Comparison of ENCODE assay signal across 8 mouse cellular contexts in genomic region chr5:90931911-90932310, GRCm38 (mm10). TPM values are rescaled to one million over a fixed set of nuclear protein-coding genes. Genes with fewer than 3 reads are reported as not detected.
DNase-seq lines count a peak whose midpoint lies in the region; ATAC-seq and TF ChIP-seq lines count a peak whose summit lies in the region.

No protein-coding gene starts in this region.

- no peak for TF ChIP-seq POLR2A in kidney, adult 2 months (IDR thresholded peaks at IDR 0.05; ENCODE audit: low read depth, low read length)
- TF ChIP-seq POLR2A in bone marrow macrophage, adult 2 months (IDR thresholded peaks at IDR 0.05; ENCODE audit: borderline replicate concordance, low read depth, low read length) = no peak

- DNase-seq in kidney, adult 2 months = no peak
- no peak for DNase-seq in kidney, adult 9 months
- no peak for DNase-seq in adrenal gland, postnatal 25 days
- DNase-seq in layer of hippocampus, postnatal 36 days = no peak
- DNase-seq in right cerebral cortex, postnatal 10 days (ENCODE audit: low spot score in 2 of 2) = no peak

- peaks cover 4% of the 10 kb centered on the region; the same call in 1 of the 2 replicates for H3K4me1 ChIP-seq in kidney, adult 2 months (ENCODE audit: control insufficient read depth, insufficient read depth, low read length)
- peaks cover 24% of the 10 kb centered on the region for H3K4me1 ChIP-seq in bone marrow macrophage, adult 2 months (ENCODE audit: control insufficient read depth, insufficient read depth, low read length)
- H3K4me1 ChIP-seq in hindbrain, embryonic 13.5 days (replicated peaks) = peaks cover 17% of the 10 kb centered on the region
- H3K4me1 ChIP-seq in midbrain, embryonic 12.5 days = peaks cover 9% of the 10 kb centered on the region

- H3K27ac ChIP-seq in kidney, adult 2 months (ENCODE audit: insufficient read depth, low read depth, low read length) = peak overlapping the region; percentile 58
- no peak overlapping the region for H3K27ac ChIP-seq in bone marrow macrophage, adult 2 months (ENCODE audit: insufficient read depth, low read depth, low read length)
- H3K27ac ChIP-seq in hindbrain, embryonic 13.5 days = peak overlapping the region; percentile 99
- H3K27ac ChIP-seq in midbrain, embryonic 12.5 days (replicated peaks) = peak overlapping the region; percentile 98

- TF ChIP-seq CTCF in kidney, adult 2 months (conservative IDR thresholded peaks at IDR 0.05; ENCODE audit: insufficient read depth, insufficient read length, low read depth, low read length) = no peak
- TF ChIP-seq CTCF in bone marrow macrophage, adult 2 months (IDR thresholded peaks at IDR 0.05; ENCODE audit: low read depth, low read length) = no peak

- no peaks in the 10 kb centered on the region for H3K27me3 ChIP-seq in kidney, adult 2 months (replicated peaks; ENCODE audit: control insufficient read depth, insufficient read depth, low read length)
- H3K27me3 ChIP-seq in hindbrain, embryonic 13.5 days = no peaks in the 10 kb centered on the region
- no peaks in the 10 kb centered on the region for H3K27me3 ChIP-seq in midbrain, embryonic 12.5 days

- 0 out of 2 replicates have a peak, but pooled peaks have one; percentile 14 for ATAC-seq in hindbrain, embryonic 13.5 days (ENCODE audit: low FRiP score)
- ATAC-seq in midbrain, embryonic 12.5 days (ENCODE audit: low FRiP score, low read depth) = 0 out of 2 replicates have a peak, but pooled peaks have one; percentile 5

- no peaks in the 10 kb centered on the region for H3K36me3 ChIP-seq in kidney, adult 2 months (ENCODE audit: control insufficient read depth, insufficient read depth, low read length)
- H3K36me3 ChIP-seq in hindbrain, embryonic 13.5 days = peaks cover 5% of the 10 kb centered on the region; the same call in 1 of the 2 replicates
- peaks cover 17% of the 10 kb centered on the region for H3K36me3 ChIP-seq in midbrain, embryonic 12.5 days

- 22% methylated on average over 6 of the region's 6 CpGs for WGBS in kidney, adult 2 months
- WGBS in hindbrain, embryonic 13.5 days = 4% methylated on average over 6 of the region's 6 CpGs
- WGBS in midbrain, embryonic 12.5 days = 8% methylated on average over 6 of the region's 6 CpGs

- peak overlapping the region; percentile 54 for H3K4me2 ChIP-seq in hindbrain, embryonic 13.5 days
- H3K4me2 ChIP-seq in midbrain, embryonic 12.5 days (replicated peaks) = peak overlapping the region; percentile 63

- peak overlapping the region; percentile 89 for H3K4me3 ChIP-seq in kidney, adult 2 months (ENCODE audit: insufficient read depth, low read depth, low read length)
- H3K4me3 ChIP-seq in bone marrow macrophage, adult 2 months (ENCODE audit: insufficient read depth, low read length) = peak overlapping the region; percentile 70
- H3K4me3 ChIP-seq in hindbrain, embryonic 13.5 days = peak overlapping the region; percentile 75
- H3K4me3 ChIP-seq in midbrain, embryonic 12.5 days = peak overlapping the region; percentile 66

- no peaks in the 10 kb centered on the region for H3K9me3 ChIP-seq in hindbrain, embryonic 13.5 days
- no peaks in the 10 kb centered on the region for H3K9me3 ChIP-seq in midbrain, embryonic 12.5 days

- peak overlapping the region; percentile 99 for H3K9ac ChIP-seq in hindbrain, embryonic 13.5 days
- peak overlapping the region; percentile 96 for H3K9ac ChIP-seq in midbrain, embryonic 12.5 days (replicated peaks)

RNA-seq across cellular contexts. Expression of gene Mthfd2l, which starts 1.0 kb away (rescaled TPM):
- polyA plus RNA-seq in kidney, adult 2 months (2012; rRNA removed) = 23.4 and 45.0 TPM in 2 replicates
- polyA plus RNA-seq in bone marrow macrophage, adult 2 months (2012; ENCODE audit: insufficient read depth, insufficient read length, missing spikeins) = 8.1 and 9.0 TPM in 2 replicates
- 77.7 and 87.5 TPM in 2 replicates for polyA plus RNA-seq in hindbrain, embryonic 13.5 days (2015; fragmentation: Nextera tagmentation; extraction: Ambion mirVana)
- polyA plus RNA-seq in midbrain, embryonic 12.5 days (2016; fragmentation: Nextera tagmentation; extraction: Ambion mirVana) = 110 and 116 TPM in 2 replicates
- total RNA-seq in adrenal gland, postnatal 25 days (2021) = 12.4 and 18.7 TPM in 2 replicates
- 10 to 100 TPM; 18.8 to 21.8 TPM for total RNA-seq in layer of hippocampus, postnatal 36 days (2021)

RNA-seq across cellular contexts. Expression of gene Cxcl2, which starts 28.2 kb away (rescaled TPM):
- 0.42 and 1.1 TPM in 2 replicates for polyA plus RNA-seq in kidney, adult 2 months (2012; rRNA removed)
- 7.4 and 7.7 TPM in 2 replicates for polyA plus RNA-seq in bone marrow macrophage, adult 2 months (2012; ENCODE audit: insufficient read depth, insufficient read length, missing spikeins)
- not detected in 2 replicates for polyA plus RNA-seq in hindbrain, embryonic 13.5 days (2015; fragmentation: Nextera tagmentation; extraction: Ambion mirVana)
- polyA plus RNA-seq in midbrain, embryonic 12.5 days (2016; fragmentation: Nextera tagmentation; extraction: Ambion mirVana) = not detected in 2 replicates
- total RNA-seq in adrenal gland, postnatal 25 days (2021) = 1.1 TPM in 1 of 2 replicates, not detected in the other
- not detected for total RNA-seq in layer of hippocampus, postnatal 36 days (2021)

RNA-seq across cellular contexts. Expression of gene Cxcl1, which starts 40.9 kb away (rescaled TPM):
- 0.69 and 1.6 TPM in 2 replicates for polyA plus RNA-seq in kidney, adult 2 months (2012; rRNA removed)
- 0.59 and 1.4 TPM in 2 replicates for polyA plus RNA-seq in bone marrow macrophage, adult 2 months (2012; ENCODE audit: insufficient read depth, insufficient read length, missing spikeins)
- polyA plus RNA-seq in hindbrain, embryonic 13.5 days (2015; fragmentation: Nextera tagmentation; extraction: Ambion mirVana) = 0.21 TPM in 1 of 2 replicates, not detected in the other
- not detected in 2 replicates for polyA plus RNA-seq in midbrain, embryonic 12.5 days (2016; fragmentation: Nextera tagmentation; extraction: Ambion mirVana)
- 0.73 and 1.00 TPM in 2 replicates for total RNA-seq in adrenal gland, postnatal 25 days (2021)
- total RNA-seq in layer of hippocampus, postnatal 36 days (2021) = under 1 TPM; 0.37 to 0.68 TPM
